Mouse (Mus musculus): Measurements from ENCODE around the gene Cul9. TPM values are rescaled to one million over a fixed set of nuclear protein-coding genes. Genes with fewer than 3 reads are reported as not detected.

The Cul9 gene
- total and polyA plus RNA-seq, 3 experiments, result 0.45 to 0.76 (median 0.70) TPM

GRCm38 (mm10) chr17:46589635-46590314 is 43.6 kb upstream of the Cul9 start:
- Histone ChIP-seq H3K36me3 (replicated peaks) (no peaks in the 10 kb centered on the region), H3K4me3 (ENCODE audit: low read depth, low read length) (peak overlapping the region; percentile 9; the same call in 1 of the 2 replicates), H3K27me3 (ENCODE audit: insufficient read depth, low read length) (peaks cover 20% of the 10 kb centered on the region; the same call in 1 of the 2 replicates), H3K4me1 (ENCODE audit: insufficient read depth, low read depth, low read length) (no peaks in the 10 kb centered on the region), H3K9me3 (replicated peaks) (no peaks in the 10 kb centered on the region)
- DNase-seq (ENCODE audit: low spot score), result no peak
- ATAC-seq (ENCODE audit: extremely low read depth, insufficient number of reproducible peaks, low FRiP score, poor library complexity, severe bottlenecking), result no peak
- TF ChIP-seq TAL1 (conservative IDR thresholded peaks at IDR 0.05; ENCODE audit: low read depth, low read length) (no peak), POLR2AphosphoS5 (IDR thresholded peaks at IDR 0.05; ENCODE audit: insufficient replicate concordance, low read depth, low read length) (no peak), GATA1 (IDR thresholded peaks at IDR 0.05; ENCODE audit: borderline replicate concordance, low read length) (no peak), CTCF (IDR thresholded peaks at IDR 0.05; ENCODE audit: low read depth, low read length) (no peak), GATA2 (IDR thresholded peaks at IDR 0.05; ENCODE audit: borderline replicate concordance, low read depth, low read length) (no peak)

GRCm38 (mm10) chr17:46588913-46589312 is 42.7 kb upstream of the Cul9 start:
- TF ChIP-seq POLR2AphosphoS5 (IDR thresholded peaks at IDR 0.05; ENCODE audit: insufficient replicate concordance, low read depth, low read length) (no peak), CTCF (IDR thresholded peaks at IDR 0.05; ENCODE audit: low read depth, low read length) (no peak), GATA1 (IDR thresholded peaks at IDR 0.05; ENCODE audit: borderline replicate concordance, low read length) (no peak), GATA2 (IDR thresholded peaks at IDR 0.05; ENCODE audit: borderline replicate concordance, low read depth, low read length) (no peak), TAL1 (conservative IDR thresholded peaks at IDR 0.05; ENCODE audit: low read depth, low read length) (no peak)
- no peak overlapping the region for H3K4me3 ChIP-seq (ENCODE audit: low read depth, low read length)
- H3K27me3 ChIP-seq (ENCODE audit: insufficient read depth, low read length), result peaks cover 17% of the 10 kb centered on the region; the same call in 1 of the 2 replicates
- DNase-seq (ENCODE audit: low spot score), result no peak
- no peak for ATAC-seq (ENCODE audit: extremely low read depth, insufficient number of reproducible peaks, low FRiP score, poor library complexity, severe bottlenecking)
- H3K4me1 ChIP-seq (ENCODE audit: insufficient read depth, low read depth, low read length), result no peaks in the 10 kb centered on the region
- H3K9me3 ChIP-seq (replicated peaks), result no peaks in the 10 kb centered on the region
- no peaks in the 10 kb centered on the region for H3K36me3 ChIP-seq (replicated peaks)

- ATAC-seq (ENCODE audit: extremely low read depth, insufficient number of reproducible peaks, low FRiP score, poor library complexity, severe bottlenecking) (no peak), DNase-seq (ENCODE audit: low spot score) (no peak)
- no peaks in the 10 kb centered on the region for H3K4me1 ChIP-seq (ENCODE audit: insufficient read depth, low read depth, low read length)
- no peak overlapping the region for H3K4me3 ChIP-seq (ENCODE audit: low read depth, low read length)
- H3K9me3 ChIP-seq (replicated peaks), result no peaks in the 10 kb centered on the region
- H3K36me3 ChIP-seq (replicated peaks), result no peaks in the 10 kb centered on the region
- H3K27me3 ChIP-seq (ENCODE audit: insufficient read depth, low read length), result peaks cover 17% of the 10 kb centered on the region; the same call in 1 of the 2 replicates
- TF ChIP-seq TAL1 (conservative IDR thresholded peaks at IDR 0.05; ENCODE audit: low read depth, low read length) (no peak), CTCF (IDR thresholded peaks at IDR 0.05; ENCODE audit: low read depth, low read length) (no peak), POLR2AphosphoS5 (IDR thresholded peaks at IDR 0.05; ENCODE audit: insufficient replicate concordance, low read depth, low read length) (no peak), GATA1 (IDR thresholded peaks at IDR 0.05; ENCODE audit: borderline replicate concordance, low read length) (no peak), GATA2 (IDR thresholded peaks at IDR 0.05; ENCODE audit: borderline replicate concordance, low read depth, low read length) (no peak)
Observed at GRCm38 (mm10) chr17:46588173-46588572, 42.0 kb upstream of the Cul9 start.

GRCm38 (mm10) chr17:46586327-46586726 is 40.1 kb upstream of the Cul9 start:
- Histone ChIP-seq H3K27me3 (ENCODE audit: insufficient read depth, low read length) (peaks cover 25% of the 10 kb centered on the region), H3K4me1 (ENCODE audit: insufficient read depth, low read depth, low read length) (no peaks in the 10 kb centered on the region), H3K36me3 (replicated peaks) (no peaks in the 10 kb centered on the region), H3K9me3 (replicated peaks) (no peaks in the 10 kb centered on the region), H3K4me3 (ENCODE audit: low read depth, low read length) (no peak overlapping the region)
- no peak for DNase-seq (ENCODE audit: low spot score)
- TF ChIP-seq CTCF (IDR thresholded peaks at IDR 0.05; ENCODE audit: low read depth, low read length) (no peak), POLR2AphosphoS5 (IDR thresholded peaks at IDR 0.05; ENCODE audit: insufficient replicate concordance, low read depth, low read length) (no peak), GATA2 (IDR thresholded peaks at IDR 0.05; ENCODE audit: borderline replicate concordance, low read depth, low read length) (no peak), TAL1 (conservative IDR thresholded peaks at IDR 0.05; ENCODE audit: low read depth, low read length) (no peak), GATA1 (IDR thresholded peaks at IDR 0.05; ENCODE audit: borderline replicate concordance, low read length) (no peak)
- ATAC-seq (ENCODE audit: extremely low read depth, insufficient number of reproducible peaks, low FRiP score, poor library complexity, severe bottlenecking), result no peak

- 0 out of 2 replicates have a peak, but pooled peaks cover 2% of the 10 kb centered on the region for H3K4me1 ChIP-seq (ENCODE audit: insufficient read depth, low read depth, low read length)
- H3K27me3 ChIP-seq (ENCODE audit: insufficient read depth, low read length), result peaks cover 36% of the 10 kb centered on the region
- peaks cover 4% of the 10 kb centered on the region; the same call in 1 of the 2 replicates for H3K9me3 ChIP-seq (replicated peaks)
- no peaks in the 10 kb centered on the region for H3K36me3 ChIP-seq (replicated peaks)
- ATAC-seq (ENCODE audit: extremely low read depth, insufficient number of reproducible peaks, low FRiP score, poor library complexity, severe bottlenecking) (no peak), DNase-seq (ENCODE audit: low spot score) (no peak)
- TF ChIP-seq GATA1 (IDR thresholded peaks at IDR 0.05; ENCODE audit: borderline replicate concordance, low read length), result no peak
- TF ChIP-seq TAL1 (conservative IDR thresholded peaks at IDR 0.05; ENCODE audit: low read depth, low read length), result no peak
- no peak for TF ChIP-seq CTCF (IDR thresholded peaks at IDR 0.05; ENCODE audit: low read depth, low read length)
- no peak for TF ChIP-seq GATA2 (IDR thresholded peaks at IDR 0.05; ENCODE audit: borderline replicate concordance, low read depth, low read length)
- no peak for TF ChIP-seq POLR2AphosphoS5 (IDR thresholded peaks at IDR 0.05; ENCODE audit: insufficient replicate concordance, low read depth, low read length)
- H3K4me3 ChIP-seq (ENCODE audit: low read depth, low read length), result no peak overlapping the region
Observed at GRCm38 (mm10) chr17:46578650-46579049, 32.5 kb upstream of the Cul9 start.

GRCm38 (mm10) chr17:46576070-46576469 is 29.9 kb upstream of the Cul9 start:
- Histone ChIP-seq H3K27me3 (ENCODE audit: insufficient read depth, low read length) (peaks cover 44% of the 10 kb centered on the region), H3K9me3 (replicated peaks) (peaks cover 4% of the 10 kb centered on the region; the same call in 1 of the 2 replicates), H3K4me3 (ENCODE audit: low read depth, low read length) (no peak overlapping the region), H3K4me1 (ENCODE audit: insufficient read depth, low read depth, low read length) (0 out of 2 replicates have a peak, but pooled peaks cover 2% of the 10 kb centered on the region), H3K36me3 (replicated peaks) (no peaks in the 10 kb centered on the region)
- DNase-seq (ENCODE audit: low spot score) (peak; percentile 16), ATAC-seq (ENCODE audit: extremely low read depth, insufficient number of reproducible peaks, low FRiP score, poor library complexity, severe bottlenecking) (no peak)
- no peak for TF ChIP-seq GATA1 (IDR thresholded peaks at IDR 0.05; ENCODE audit: borderline replicate concordance, low read length)
- TF ChIP-seq CTCF (IDR thresholded peaks at IDR 0.05; ENCODE audit: low read depth, low read length), result peak; percentile 33; the same call in 1 of the 2 replicates
- TF ChIP-seq GATA2 (IDR thresholded peaks at IDR 0.05; ENCODE audit: borderline replicate concordance, low read depth, low read length), result no peak
- TF ChIP-seq TAL1 (conservative IDR thresholded peaks at IDR 0.05; ENCODE audit: low read depth, low read length), result no peak
- TF ChIP-seq POLR2AphosphoS5 (IDR thresholded peaks at IDR 0.05; ENCODE audit: insufficient replicate concordance, low read depth, low read length), result no peak
